Mouse (Mus musculus) kidney, postnatal 14 days (tissue): ENCODE measurements around the gene Fam13a.

Source experiments
- DNase-seq: peaks from one replicate; pipeline ENCODE4 v3.0.0; 2022; ENCODE audit warnings: mixed read lengths

The Fam13a gene

GRCm38 (mm10) chr6:59024164-59024724, at the start of gene Fam13a:
Fam13a (minus strand) TSS chr6:59024549.
- peak; percentile 92 for DNase-seq

GRCm38 (mm10) chr6:59072096-59073060, 48.0 kb upstream of the Fam13a start:
- peak; percentile 24 for DNase-seq

DNA sequence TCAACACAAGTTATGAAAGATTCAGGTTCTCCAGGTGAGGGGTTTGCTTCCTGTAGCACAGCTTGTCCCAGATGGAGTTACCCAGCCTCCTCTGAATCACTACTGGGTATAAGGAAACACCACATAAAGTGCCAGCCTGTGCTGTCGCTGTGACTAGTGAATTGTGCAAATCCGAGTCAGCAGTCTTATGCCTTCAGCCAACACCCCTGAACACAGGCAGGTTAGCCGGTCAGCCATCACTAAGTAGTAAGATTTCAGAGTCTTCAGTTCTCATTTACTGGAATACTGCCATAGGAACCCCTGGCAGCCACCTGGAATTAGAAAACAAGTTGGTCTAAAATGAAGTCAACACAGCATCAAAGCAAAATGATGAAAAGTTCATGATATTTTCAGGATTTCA, 47.3 kb upstream of the Fam13a start:
- peak; percentile 34 for DNase-seq

DNA sequence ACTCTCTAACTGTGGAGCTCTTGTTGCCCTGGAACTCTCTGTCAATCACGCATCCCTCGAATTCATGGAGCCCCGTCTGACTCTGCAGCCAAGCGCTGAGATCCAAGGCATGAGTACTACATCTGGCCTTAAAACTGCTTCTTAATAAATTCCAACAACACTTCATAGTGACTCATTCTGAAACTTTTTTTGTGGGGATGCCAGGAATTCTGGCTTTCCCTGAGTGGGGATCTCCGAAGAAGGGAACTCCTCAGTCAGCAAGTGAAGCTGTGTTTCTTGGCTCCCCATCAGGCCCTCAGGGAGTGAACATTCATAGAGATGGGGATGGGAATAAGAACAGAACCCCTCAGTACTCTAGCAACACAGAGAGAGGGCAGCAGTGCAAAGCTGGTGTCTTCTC, 43.8 kb upstream of the Fam13a start:
- no peak for DNase-seq

GRCm38 (mm10) chr6:59064440-59064839, 40.1 kb upstream of the Fam13a start:
- DNase-seq = no peak

DNA sequence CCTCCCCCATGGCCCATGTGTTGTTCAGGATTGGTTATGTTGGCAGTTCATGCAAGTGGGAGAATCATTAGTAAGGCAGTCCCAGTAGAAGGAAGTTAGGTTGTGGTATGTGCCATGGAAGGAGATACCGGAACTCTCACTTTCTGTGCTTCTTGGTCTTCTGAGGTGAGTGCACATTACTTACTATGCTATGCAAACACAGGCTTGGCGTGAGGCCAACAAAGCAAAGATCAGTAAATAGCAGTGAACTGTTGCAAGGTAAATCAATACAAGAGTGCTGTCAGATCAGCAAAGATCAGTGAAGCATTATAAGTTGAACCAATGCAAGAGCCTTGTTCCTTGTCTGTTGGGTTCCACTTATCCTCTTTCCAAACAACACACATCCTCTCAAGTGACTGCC, 28.9 kb upstream of the Fam13a start:
- peak; percentile 69 for DNase-seq

GRCm38 (mm10) chr6:59039719-59040118, 15.4 kb upstream of the Fam13a start:
- no peak for DNase-seq

DNA sequence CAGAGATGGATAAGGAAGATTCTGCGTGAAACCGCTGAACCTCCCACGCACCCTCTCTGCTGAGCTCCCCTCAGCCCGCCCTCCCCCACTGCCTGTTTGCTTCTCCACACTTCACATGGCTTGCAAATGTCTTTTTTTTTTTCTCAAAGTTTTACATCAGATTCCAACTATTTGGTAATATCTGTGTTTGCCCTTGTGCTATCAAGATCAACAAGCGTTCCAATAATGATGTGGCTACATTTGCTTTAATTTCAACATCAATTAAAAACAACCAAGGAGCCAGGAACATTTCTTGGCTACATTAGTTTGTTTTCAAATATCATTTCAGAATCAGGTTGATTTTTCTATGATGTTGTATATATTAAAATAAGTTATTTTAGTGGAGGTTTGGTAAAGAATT, 8.4 kb upstream of the Fam13a start:
- DNase-seq = no peak

- no peak for DNase-seq
These were observed 7.2 kb upstream of the Fam13a start for GRCm38 (mm10) chr6:59031539-59031938.

GRCm38 (mm10) chr6:59030667-59031066, 6.3 kb upstream of the Fam13a start:
- no peak for DNase-seq

DNA sequence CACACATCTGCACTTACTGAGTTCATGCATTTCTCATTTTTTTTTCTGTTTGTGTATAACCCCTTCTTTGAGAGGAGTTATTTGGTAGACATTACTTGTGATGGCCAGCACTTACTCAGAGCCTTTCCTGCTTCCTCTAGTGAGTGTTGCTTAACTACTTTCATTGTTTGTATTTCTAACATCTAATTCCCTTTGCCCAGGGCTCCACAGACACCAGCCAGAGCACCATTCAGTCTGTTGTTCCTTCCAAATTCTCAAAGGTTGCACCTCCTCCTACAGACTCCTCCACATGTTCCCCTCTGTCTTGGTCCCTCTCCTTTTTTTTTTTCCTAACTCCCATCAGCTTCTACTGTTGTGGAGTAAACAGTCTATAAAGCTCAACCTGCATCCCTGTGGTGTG, 5.7 kb upstream of the Fam13a start:
- DNase-seq = no peak

GRCm38 (mm10) chr6:59028871-59029270, 4.5 kb upstream of the Fam13a start:
- no peak for DNase-seq

- DNase-seq = no peak
These were observed 457 bp upstream of the Fam13a start for GRCm38 (mm10) chr6:59024806-59025205.

- DNase-seq = no peak
These were observed 740 bp downstream of the Fam13a start for GRCm38 (mm10) chr6:59023455-59024163.

- DNase-seq = no peak
These were observed 1.7 kb downstream of the Fam13a start for GRCm38 (mm10) chr6:59022621-59023020.

- peak; percentile 50 for DNase-seq
These were observed 4.0 kb downstream of the Fam13a start for GRCm38 (mm10) chr6:59020346-59020745.

DNA sequence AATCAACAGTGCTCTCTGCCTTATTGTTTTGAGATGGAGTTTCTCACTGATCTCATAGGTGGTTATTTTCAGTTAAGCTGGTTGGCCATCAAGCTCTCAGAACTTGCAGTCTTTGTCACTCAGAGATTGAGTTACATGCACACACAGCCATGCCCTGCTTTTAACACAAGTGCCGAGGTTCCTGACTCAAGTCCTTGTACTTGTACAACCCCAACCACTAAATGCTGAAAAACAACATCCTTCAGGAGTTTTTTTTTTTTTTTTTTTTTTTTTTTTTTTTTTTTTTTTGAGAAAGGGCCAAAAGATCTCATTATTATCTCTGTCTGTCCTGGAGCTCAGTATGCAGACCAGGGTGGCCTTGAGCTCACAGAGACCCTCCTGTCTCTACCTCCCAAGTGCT, 4.5 kb downstream of the Fam13a start:
- DNase-seq = no peak

DNA sequence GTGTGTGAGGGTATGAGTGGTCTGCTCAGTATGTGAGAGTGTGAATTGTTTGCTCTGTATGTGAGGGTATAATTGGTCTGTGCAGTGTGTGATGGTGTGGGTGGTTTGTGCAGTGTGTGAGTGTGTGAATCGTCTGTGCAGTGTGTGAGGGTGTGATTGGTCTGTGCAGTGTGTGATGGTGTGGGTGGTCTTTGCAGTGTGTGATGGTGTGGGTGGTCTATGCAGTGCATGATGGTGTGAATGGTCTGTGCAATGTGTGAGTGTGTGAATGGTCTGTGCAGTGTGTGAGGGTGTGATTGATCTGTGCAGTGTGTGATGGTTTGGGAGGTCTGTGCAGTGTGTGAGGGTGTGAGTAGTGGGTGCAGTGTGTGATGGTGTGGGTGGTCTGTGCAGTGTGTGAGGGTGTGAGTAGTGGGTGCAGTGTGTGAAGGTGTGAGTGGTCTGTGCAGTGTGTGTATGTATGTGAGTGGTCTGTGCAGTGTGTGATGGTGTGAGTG, 8.0 kb downstream of the Fam13a start:
- DNase-seq = no peak

DNA sequence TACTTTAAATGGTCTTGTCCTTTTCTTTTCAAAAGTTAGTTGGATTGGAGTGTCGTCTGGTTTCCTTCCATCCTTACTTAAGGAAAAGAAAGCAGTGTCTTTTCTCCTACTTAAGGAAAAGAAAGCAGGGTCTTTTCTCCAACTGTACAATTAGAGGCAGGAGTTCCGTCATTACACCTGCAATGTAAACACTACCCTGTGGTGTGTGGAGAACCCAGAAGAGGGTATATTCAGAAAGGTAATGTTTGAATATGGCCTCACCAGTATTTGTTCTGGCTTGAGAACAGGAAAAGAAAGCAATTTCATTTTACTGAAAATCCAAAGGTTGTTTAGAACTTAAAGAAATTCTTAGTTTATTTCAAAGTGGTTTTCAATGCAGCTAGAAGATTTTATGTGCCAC, 9.6 kb downstream of the Fam13a start:
- DNase-seq = no peak

DNA sequence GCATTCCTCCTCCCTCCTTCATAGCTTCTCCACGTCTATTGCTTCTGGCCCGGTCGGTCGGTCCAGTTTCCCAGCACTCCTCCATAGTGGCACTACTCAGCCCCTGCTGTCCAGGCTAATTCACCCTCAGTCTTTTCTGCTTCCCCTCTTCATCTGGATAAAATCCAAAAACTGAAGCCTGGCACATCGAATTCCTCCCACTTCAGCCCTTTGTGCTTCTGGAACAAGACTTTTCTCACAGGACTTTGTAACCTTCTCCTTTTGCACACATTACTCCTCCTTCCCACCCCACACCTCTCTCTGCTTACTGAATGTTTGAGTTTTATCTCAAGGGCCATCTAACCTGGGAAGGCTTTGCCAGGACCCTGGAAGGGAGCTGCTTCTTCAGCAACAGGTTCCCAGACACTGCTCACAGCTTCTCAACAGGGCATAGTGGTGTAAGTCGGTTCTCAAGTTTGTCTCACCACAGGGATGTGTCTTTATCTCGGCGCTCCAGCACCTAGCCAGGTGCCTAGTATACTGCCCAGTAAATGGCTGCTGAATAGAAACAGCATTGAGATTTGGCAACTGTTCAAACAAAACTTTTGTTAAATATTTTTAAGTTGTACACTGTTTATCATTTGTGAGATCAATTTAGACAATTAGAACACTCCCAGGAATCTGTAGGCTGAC, 10.1 kb downstream of the Fam13a start:
- DNase-seq = peak; percentile 56

- no peak for DNase-seq
These were observed 13.6 kb downstream of the Fam13a start for GRCm38 (mm10) chr6:59010792-59011191.

- DNase-seq = no peak
These were observed 19.7 kb downstream of the Fam13a start for GRCm38 (mm10) chr6:59004630-59005029.

- peak; percentile 56 for DNase-seq
These were observed 25.3 kb downstream of the Fam13a start for GRCm38 (mm10) chr6:58999044-58999453.
